Comparison of ENCODE assay signal across 16 mouse cellular contexts in genomic region chr3:17050811-17051210, GRCm38 (mm10).
"Had no signal": no experiment of that assay in that cellular context is flagged by ENCODE, and none has a peak within 500 bp of the region (broad histone marks: within the 10 kb centered on the region; RNA-seq: fewer than 3 reads in every experiment).

No protein-coding gene starts in this region.

- H3K27me3 ChIP-seq: neural tube, embryonic 13.5 days; neural tube, embryonic 15.5 days; stomach, embryonic 15.5 days had no signal

- H3K36me3 ChIP-seq: neural tube, embryonic 13.5 days; neural tube, embryonic 15.5 days; stomach, embryonic 15.5 days had no signal

- H3K9ac ChIP-seq: neural tube, embryonic 13.5 days; neural tube, embryonic 15.5 days; stomach, embryonic 15.5 days had no signal

- H3K4me1 ChIP-seq: neural tube, embryonic 13.5 days; neural tube, embryonic 15.5 days; stomach, embryonic 15.5 days had no signal

- H3K4me2 ChIP-seq: neural tube, embryonic 13.5 days; neural tube, embryonic 15.5 days; stomach, embryonic 15.5 days had no signal

- DNase-seq: retina, postnatal 1 day; right cerebral cortex, adult 18-20 months; right cerebral cortex, postnatal 14 days; right cerebral cortex, postnatal 25 days; right cerebral cortex, postnatal 4 days; spleen, adult 18-20 months; thymus, adult 18-20 months; thymus, adult 2 months; thymus, postnatal 14 days; thymus, postnatal 25 days; thymus, postnatal 36 days; thymus, postnatal 4 days had no signal

- H3K27ac ChIP-seq: neural tube, embryonic 13.5 days; neural tube, embryonic 15.5 days; stomach, embryonic 15.5 days; stomach, postnatal 0 days had no signal

- H3K9me3 ChIP-seq: neural tube, embryonic 13.5 days; neural tube, embryonic 15.5 days; stomach, embryonic 15.5 days had no signal

- H3K4me3 ChIP-seq: neural tube, embryonic 13.5 days; neural tube, embryonic 15.5 days; stomach, embryonic 15.5 days had no signal
